Mouse (Mus musculus) left cerebral cortex, adult 2 months (tissue): ENCODE measurements around the gene Sf3b2. TPM values are rescaled to one million over a fixed set of nuclear protein-coding genes. Genes with fewer than 3 reads are reported as not detected.
A peak's percentile ranks its signal among the peaks of the same experiment; 100 is the strongest.

ENCODE experiments used
- DNase-seq, 2 experiments: peaks; one replicate each; pipeline ENCODE4 v3.0.0; 2021 to 2022; ENCODE audit warnings: low spot score in 2 of 2, mixed read lengths in 1 of 2; ENCODE audit errors: extremely low spot score in 1 of 2
- H3K27ac ChIP-seq: fragments of 200-600 bp; 2 replicates; pipeline ENCODE4 v1.8.1; 2022
- H3K4me3 ChIP-seq: fragments of 200-600 bp; 2 replicates; pipeline ENCODE4 v1.8.1; 2022
- CTCF ChIP-seq: fragments of 200-600 bp; IDR thresholded peaks from 2 replicates; pipeline ENCODE4 v1.8.1; 2022; ENCODE audit warnings: antibody characterized with exemption, mild to moderate bottlenecking, moderate library complexity
- intact Hi-C: fragments of 180-260 bp; cut with DNase I; formaldehyde crosslinking; loops from one replicate; pipeline ENCODE4 v1.15.1; 2025
- long read RNA-seq, 2 experiments: library from polyadenylated mRNA; stranded (forward); transcript quantifications; one replicate each; pipeline ENCODE4 v2.0.0; 2021; ENCODE audit warnings: borderline mapping rate in 2 of 2
- total RNA-seq, 2 experiments: library from RNA; stranded (reverse); gene quantifications; 2 replicates each; pipeline ENCODE4 v1.2.3; 2021

Gene Sf3b2
- 100 to 1,000 TPM; 194 to 201 TPM for total RNA-seq
- long read RNA-seq, experiment 1, transcript Sf3b2-201 (21 exons, 3,222 nt): major isoform, 450 of 578 reads
- long read RNA-seq, experiment 1, partial matches to known transcripts: 46 of 578 reads
- long read RNA-seq, experiment 1, other reads (novel, unspliced or antisense): 82 of 578 reads
- long read RNA-seq, experiment 2, transcript Sf3b2-201 (21 exons, 3,222 nt): major isoform, 270 of 359 reads
- long read RNA-seq, experiment 2, partial matches to known transcripts: 20 of 359 reads
- long read RNA-seq, experiment 2, other reads (novel, unspliced or antisense): 68 of 359 reads

- intact Hi-C loops: loop anchor here (1.0 kb wide), 2 partner anchors 22 to 93 kb away; partner anchors contain the start of genes Pacs1 and Sart1
- TF ChIP-seq CTCF: peak; percentile 90
- peak within 1 kb of the TSS; percentile 86 for H3K4me3 ChIP-seq
- H3K27ac ChIP-seq: peak within 1 kb of the TSS; percentile 93
- peak; percentile 97 for DNase-seq
Measured at GRCm38 (mm10) chr19:5294972-5295735, at the start of gene Sf3b2. TSS of gene Sf3b2 (minus strand) at chr19:5295455.

GRCm38 (mm10) chr19:5341360-5341759, 46.1 kb upstream of the Sf3b2 start:
- DNase-seq: no peak
- TF ChIP-seq CTCF: no peak
- no peak overlapping the region for H3K4me3 ChIP-seq
- no peak overlapping the region for H3K27ac ChIP-seq
- intact Hi-C loops: loop anchor here (10.0 kb wide), 1 partner anchor 147 kb away; no protein-coding TSS in a partner anchor

- intact Hi-C loops: no loop called here
- no peak overlapping the region for H3K27ac ChIP-seq
- H3K4me3 ChIP-seq: no peak overlapping the region
- peak; percentile 73 to 78 for DNase-seq
- peak; percentile 96 for TF ChIP-seq CTCF
Measured at GRCm38 (mm10) chr19:5337975-5338374, 42.7 kb upstream of the Sf3b2 start.

- intact Hi-C loops: no loop called here
Measured at GRCm38 (mm10) chr19:5335441-5335840, 40.2 kb upstream of the Sf3b2 start, which contains the start of gene Catsper1. TSS of gene Catsper1 (plus strand) at chr19:5335741.

GRCm38 (mm10) chr19:5334741-5335140, 39.5 kb upstream of the Sf3b2 start:
- TF ChIP-seq CTCF: no peak
- intact Hi-C loops: no loop called here
- H3K27ac ChIP-seq: no peak overlapping the region
- no peak for DNase-seq
- no peak overlapping the region for H3K4me3 ChIP-seq

More at GRCm38 (mm10) chr19:5335441-5335840, 40.2 kb upstream of the Sf3b2 start, which contains the start of gene Catsper1:
- no peak for DNase-seq
- Histone ChIP-seq H3K4me3 (no peak within 1 kb of the TSS), H3K27ac (no peak within 1 kb of the TSS)
- no peak for TF ChIP-seq CTCF

- no peak overlapping the region for H3K4me3 ChIP-seq
- DNase-seq: no peak
- TF ChIP-seq CTCF: no peak
- intact Hi-C loops: no loop called here
- H3K27ac ChIP-seq: no peak overlapping the region
Measured at GRCm38 (mm10) chr19:5327970-5328369, 32.7 kb upstream of the Sf3b2 start.

GRCm38 (mm10) chr19:5323801-5324200, 28.5 kb upstream of the Sf3b2 start:
- no peak for TF ChIP-seq CTCF
- Histone ChIP-seq H3K27ac (no peak overlapping the region), H3K4me3 (no peak overlapping the region)
- intact Hi-C loops: no loop called here
- DNase-seq: no peak

GRCm38 (mm10) chr19:5313189-5313588, 17.9 kb upstream of the Sf3b2 start:
- intact Hi-C loops: no loop called here

GRCm38 (mm10) chr19:5309025-5309424, 13.8 kb upstream of the Sf3b2 start:
- intact Hi-C loops: no loop called here
- no peak for DNase-seq
- Histone ChIP-seq H3K4me3 (no peak overlapping the region), H3K27ac (no peak overlapping the region)
- TF ChIP-seq CTCF: no peak

More at GRCm38 (mm10) chr19:5313189-5313588, 17.9 kb upstream of the Sf3b2 start:
- H3K4me3 ChIP-seq: no peak overlapping the region
- DNase-seq: no peak
- H3K27ac ChIP-seq: no peak overlapping the region
- no peak for TF ChIP-seq CTCF

- Histone ChIP-seq H3K27ac (no peak overlapping the region), H3K4me3 (no peak overlapping the region)
- no peak for DNase-seq
- intact Hi-C loops: no loop called here
- no peak for TF ChIP-seq CTCF
Measured at GRCm38 (mm10) chr19:5306968-5307734, 11.9 kb upstream of the Sf3b2 start.

- no peak overlapping the region for H3K27ac ChIP-seq
- no peak overlapping the region for H3K4me3 ChIP-seq
- intact Hi-C loops: no loop called here
- TF ChIP-seq CTCF: peak; percentile 31
- DNase-seq: no peak
Measured at GRCm38 (mm10) chr19:5306279-5306678, 11.0 kb upstream of the Sf3b2 start.
